In genomic region chr11:110698342-110698741, GRCm38 (mm10) we compare ENCODE assay signal across 20 mouse cellular contexts.
"Had no signal": no experiment of that assay in that cellular context is flagged by ENCODE, and none has a peak within 500 bp of the region (broad histone marks: within the 10 kb centered on the region; RNA-seq: fewer than 3 reads in every experiment).

No protein-coding gene starts in this region.

- H3K4me1 ChIP-seq: limb, embryonic 12.5 days; limb, embryonic 15.5 days; liver, embryonic 13.5 days; neural tube, embryonic 12.5 days; neural tube, embryonic 15.5 days had no signal

- H3K9ac ChIP-seq: limb, embryonic 12.5 days; limb, embryonic 15.5 days; liver, embryonic 13.5 days; neural tube, embryonic 12.5 days; neural tube, embryonic 15.5 days had no signal

- H3K36me3 ChIP-seq: limb, embryonic 12.5 days; limb, embryonic 15.5 days; liver, embryonic 13.5 days; neural tube, embryonic 12.5 days; neural tube, embryonic 15.5 days had no signal

- DNase-seq: kidney, adult 9 months; kidney, postnatal 14 days; kidney, postnatal 4 days; left cerebral cortex, postnatal 4 days; liver, embryonic 13.5 days; lung, adult 2 months; lung, postnatal 14 days; lung, postnatal 4 days; midbrain, embryonic 14.5 days; right cerebral cortex, adult 18-20 months; right cerebral cortex, postnatal 14 days; right cerebral cortex, postnatal 4 days; thymus, adult 2 months; thymus, postnatal 14 days; thymus, postnatal 4 days had no signal

- H3K27ac ChIP-seq: limb, embryonic 12.5 days; limb, embryonic 15.5 days; liver, embryonic 13.5 days; neural tube, embryonic 12.5 days; neural tube, embryonic 15.5 days; stomach, postnatal 0 days had no signal

- H3K4me3 ChIP-seq: limb, embryonic 12.5 days; limb, embryonic 15.5 days; liver, embryonic 13.5 days; neural tube, embryonic 12.5 days; neural tube, embryonic 15.5 days had no signal

- H3K27me3 ChIP-seq: limb, embryonic 15.5 days; liver, embryonic 13.5 days; neural tube, embryonic 12.5 days; neural tube, embryonic 15.5 days had no signal
